Mouse (Mus musculus): ENCODE data around the gene Chchd6. TPM values are rescaled to one million over a fixed set of nuclear protein-coding genes. Genes with fewer than 3 reads are reported as not detected.
A peak's percentile ranks its signal among the peaks of the same experiment; 100 is the strongest.

Chchd6 gene
- polyA plus RNA-seq (2016; fragmentation: Nextera tagmentation; extraction: Ambion mirVana), result 51.1 TPM in 2 replicates

DNA sequence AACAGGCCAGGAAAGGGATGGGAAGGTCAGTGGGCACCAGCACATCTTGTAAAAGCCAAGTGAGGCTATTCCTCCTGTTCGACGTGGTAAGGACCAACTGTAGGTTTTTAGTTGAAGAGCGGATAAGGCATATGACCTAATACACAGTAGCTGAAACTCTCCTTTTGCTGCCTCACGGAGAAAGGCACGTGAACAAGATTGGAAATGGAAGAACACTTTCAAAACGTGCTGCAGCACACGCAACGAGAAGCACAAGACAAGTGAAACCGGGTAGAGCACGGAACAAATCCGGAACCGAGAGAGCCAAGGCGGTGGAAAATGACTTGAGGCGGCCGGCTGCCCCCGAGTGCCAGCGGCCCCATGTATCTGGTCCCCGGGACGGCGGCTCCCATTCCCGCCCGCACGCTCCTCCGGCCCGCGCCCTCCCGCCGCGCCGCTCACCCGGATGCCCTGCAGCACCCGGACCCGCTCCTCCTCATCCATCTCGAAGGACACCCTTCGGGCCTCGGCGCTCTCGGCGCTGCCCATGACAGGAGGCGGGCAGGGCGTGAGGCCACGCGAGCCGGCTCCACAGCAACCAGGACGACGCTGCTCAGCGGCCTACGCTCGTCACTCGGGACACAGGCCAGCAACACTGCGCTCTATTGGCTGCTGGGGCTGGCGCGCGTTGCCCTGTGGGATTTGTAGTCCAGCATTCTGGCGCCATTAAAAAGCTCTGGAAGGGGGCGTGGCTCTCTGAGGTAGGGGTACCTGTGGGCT is at the start of gene Chchd6:
Gene Chchd6, minus strand, starts transcription at position 635 of the 759 bp plus-strand sequence.
- H3K36me3 ChIP-seq, result no peaks in the 10 kb centered on the region
- H3K9me3 ChIP-seq, result no peaks in the 10 kb centered on the region
- peak within 1 kb of the TSS; percentile 63 for H3K27ac ChIP-seq
- H3K27me3 ChIP-seq (ENCODE audit: insufficient read depth, poor library complexity, severe bottlenecking), result no peaks in the 10 kb centered on the region
- 1% methylated on average over 56 of the region's 56 CpGs for WGBS
- peaks cover 4% of the 10 kb centered on the region; the same call in 1 of the 2 replicates for H3K4me1 ChIP-seq
- peak; percentile 98 for DNase-seq (ENCODE audit: low spot score)
- peak within 1 kb of the TSS; percentile 67 for H3K4me3 ChIP-seq

- peak; percentile 98 for DNase-seq (ENCODE audit: low spot score)
- no peaks in the 10 kb centered on the region for H3K9me3 ChIP-seq
Measured at GRCm38 (mm10) chr6:89644271-89645075, 49.0 kb upstream of the Chchd6 start.

DNA sequence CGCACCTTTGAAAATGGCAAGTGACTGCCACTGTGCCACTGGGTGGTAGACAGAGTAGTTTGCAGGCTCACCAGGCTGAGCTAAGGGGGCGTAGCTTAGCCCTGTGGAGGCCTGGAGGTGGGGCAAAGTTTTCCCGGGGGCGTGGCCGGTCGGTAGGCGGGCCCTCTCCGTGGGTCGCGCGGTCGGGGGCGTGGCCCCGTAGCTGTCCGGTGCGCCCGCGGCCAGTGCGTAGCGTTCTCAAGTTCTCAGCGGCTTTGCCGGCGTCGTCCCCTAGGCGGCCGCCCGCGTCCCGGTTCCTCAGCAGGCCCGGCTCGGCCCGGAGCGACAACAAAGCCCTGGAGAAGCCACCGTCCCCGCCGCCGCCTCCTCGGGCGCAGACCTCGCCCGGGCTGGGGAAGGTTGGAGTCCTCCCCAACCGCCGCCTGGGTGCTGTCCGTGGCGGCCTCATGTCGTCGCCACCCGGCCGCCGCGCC is 48.4 kb upstream of the Chchd6 start, which contains the start of gene Txnrd3:
Gene Txnrd3, plus strand, starts transcription at position 191 of the 473 bp plus-strand sequence.
- peak; percentile 95 for DNase-seq (ENCODE audit: low spot score)
- under 1% methylated on average over 51 of the region's 51 CpGs for WGBS
- Histone ChIP-seq H3K4me1 (peaks cover 12% of the 10 kb centered on the region), H3K4me3 (peak within 1 kb of the TSS; percentile 83), H3K36me3 (no peaks in the 10 kb centered on the region), H3K27me3 (ENCODE audit: insufficient read depth, poor library complexity, severe bottlenecking) (no peaks in the 10 kb centered on the region), H3K27ac (peak within 1 kb of the TSS; percentile 89), H3K9me3 (no peaks in the 10 kb centered on the region)

More at GRCm38 (mm10) chr6:89644271-89645075, 49.0 kb upstream of the Chchd6 start:
- under 1% methylated on average over 41 of the region's 41 CpGs for WGBS
- H3K27ac ChIP-seq, result peak overlapping the region; percentile 89
- H3K36me3 ChIP-seq, result no peaks in the 10 kb centered on the region
- no peaks in the 10 kb centered on the region for H3K27me3 ChIP-seq (ENCODE audit: insufficient read depth, poor library complexity, severe bottlenecking)
- peak overlapping the region; percentile 83 for H3K4me3 ChIP-seq
- peaks cover 12% of the 10 kb centered on the region for H3K4me1 ChIP-seq

DNA sequence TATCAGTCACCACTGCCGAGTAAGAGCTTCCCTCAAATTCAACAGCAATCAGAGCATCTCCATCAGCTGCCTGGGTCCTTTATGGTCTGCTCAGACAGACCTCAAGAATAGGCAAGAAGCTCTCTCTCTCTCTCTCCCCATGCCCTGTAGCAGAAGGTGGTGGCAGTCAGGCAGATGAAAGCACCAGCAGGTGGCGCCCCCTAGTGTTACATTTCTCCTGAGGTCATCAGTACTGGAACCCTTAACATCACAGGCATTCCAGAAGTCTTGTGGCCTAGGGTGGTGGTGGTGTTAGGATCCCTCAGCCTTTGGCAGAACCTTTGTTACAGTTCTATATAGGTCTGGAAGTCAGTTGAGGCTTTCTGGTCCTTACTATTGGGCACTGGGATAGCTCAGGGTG is 43.6 kb upstream of the Chchd6 start:
- H3K27me3 ChIP-seq (ENCODE audit: insufficient read depth, poor library complexity, severe bottlenecking), result no peaks in the 10 kb centered on the region
- DNase-seq (ENCODE audit: low spot score), result no peak
- no peaks in the 10 kb centered on the region for H3K9me3 ChIP-seq
- H3K4me1 ChIP-seq, result peaks cover 22% of the 10 kb centered on the region
- 34% methylated on average over 2 of the region's 2 CpGs for WGBS
- H3K36me3 ChIP-seq, result no peaks in the 10 kb centered on the region
- no peak overlapping the region for H3K27ac ChIP-seq
- no peak overlapping the region for H3K4me3 ChIP-seq

DNA sequence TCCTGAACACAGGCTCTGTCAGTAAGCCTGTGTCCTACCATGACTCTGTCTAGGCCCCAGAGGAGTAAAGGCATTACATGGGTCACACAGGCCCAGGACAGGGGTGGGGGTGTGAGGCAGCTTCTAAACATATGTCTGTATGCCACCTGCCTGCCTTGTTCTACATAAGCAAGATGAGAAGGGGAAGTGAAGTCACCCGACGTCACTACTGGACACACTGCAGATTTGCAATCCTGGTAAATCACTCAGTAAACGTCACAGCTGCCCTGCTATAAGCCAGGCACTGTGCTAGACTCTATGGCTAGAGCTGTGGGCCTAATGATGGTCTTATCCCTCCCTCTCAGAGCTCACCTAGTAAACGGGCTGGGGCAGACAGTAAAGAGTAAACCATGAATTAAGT is 42.5 kb upstream of the Chchd6 start:
- no peak for DNase-seq (ENCODE audit: low spot score)
- Histone ChIP-seq H3K4me1 (peaks cover 15% of the 10 kb centered on the region), H3K9me3 (no peaks in the 10 kb centered on the region), H3K36me3 (no peaks in the 10 kb centered on the region), H3K27me3 (ENCODE audit: insufficient read depth, poor library complexity, severe bottlenecking) (0 out of 2 replicates have a peak, but pooled peaks cover 7% of the 10 kb centered on the region), H3K27ac (no peak overlapping the region), H3K4me3 (no peak overlapping the region)
- 74% methylated on average over 4 of the region's 4 CpGs for WGBS

GRCm38 (mm10) chr6:89634400-89634799 is 38.9 kb upstream of the Chchd6 start:
- 23% methylated on average over 8 of the region's 8 CpGs for WGBS
- Histone ChIP-seq H3K9me3 (no peaks in the 10 kb centered on the region), H3K27ac (no peak overlapping the region), H3K4me1 (peaks cover 16% of the 10 kb centered on the region), H3K4me3 (no peak overlapping the region), H3K36me3 (no peaks in the 10 kb centered on the region), H3K27me3 (ENCODE audit: insufficient read depth, poor library complexity, severe bottlenecking) (0 out of 2 replicates have a peak, but pooled peaks cover 16% of the 10 kb centered on the region)
- no peak for DNase-seq (ENCODE audit: low spot score)

- H3K27ac ChIP-seq, result no peak overlapping the region
- H3K9me3 ChIP-seq, result no peaks in the 10 kb centered on the region
- no peak overlapping the region for H3K4me3 ChIP-seq
- no peak for DNase-seq (ENCODE audit: low spot score)
- H3K4me1 ChIP-seq, result peaks cover 16% of the 10 kb centered on the region
- WGBS, result 72% methylated on average over 7 of the region's 7 CpGs
- H3K27me3 ChIP-seq (ENCODE audit: insufficient read depth, poor library complexity, severe bottlenecking), result 0 out of 2 replicates have a peak, but pooled peaks cover 22% of the 10 kb centered on the region
- H3K36me3 ChIP-seq, result no peaks in the 10 kb centered on the region
Measured at GRCm38 (mm10) chr6:89633115-89633514, 37.7 kb upstream of the Chchd6 start.

GRCm38 (mm10) chr6:89631809-89632562 is 36.5 kb upstream of the Chchd6 start:
- Histone ChIP-seq H3K4me3 (no peak overlapping the region), H3K27ac (no peak overlapping the region), H3K9me3 (no peaks in the 10 kb centered on the region), H3K4me1 (peaks cover 16% of the 10 kb centered on the region), H3K27me3 (ENCODE audit: insufficient read depth, poor library complexity, severe bottlenecking) (0 out of 2 replicates have a peak, but pooled peaks cover 22% of the 10 kb centered on the region), H3K36me3 (no peaks in the 10 kb centered on the region)
- 8% methylated on average over 10 of the region's 10 CpGs for whole genome bisulfite sequencing
- no peak for DNase-seq (ENCODE audit: low spot score)

DNA sequence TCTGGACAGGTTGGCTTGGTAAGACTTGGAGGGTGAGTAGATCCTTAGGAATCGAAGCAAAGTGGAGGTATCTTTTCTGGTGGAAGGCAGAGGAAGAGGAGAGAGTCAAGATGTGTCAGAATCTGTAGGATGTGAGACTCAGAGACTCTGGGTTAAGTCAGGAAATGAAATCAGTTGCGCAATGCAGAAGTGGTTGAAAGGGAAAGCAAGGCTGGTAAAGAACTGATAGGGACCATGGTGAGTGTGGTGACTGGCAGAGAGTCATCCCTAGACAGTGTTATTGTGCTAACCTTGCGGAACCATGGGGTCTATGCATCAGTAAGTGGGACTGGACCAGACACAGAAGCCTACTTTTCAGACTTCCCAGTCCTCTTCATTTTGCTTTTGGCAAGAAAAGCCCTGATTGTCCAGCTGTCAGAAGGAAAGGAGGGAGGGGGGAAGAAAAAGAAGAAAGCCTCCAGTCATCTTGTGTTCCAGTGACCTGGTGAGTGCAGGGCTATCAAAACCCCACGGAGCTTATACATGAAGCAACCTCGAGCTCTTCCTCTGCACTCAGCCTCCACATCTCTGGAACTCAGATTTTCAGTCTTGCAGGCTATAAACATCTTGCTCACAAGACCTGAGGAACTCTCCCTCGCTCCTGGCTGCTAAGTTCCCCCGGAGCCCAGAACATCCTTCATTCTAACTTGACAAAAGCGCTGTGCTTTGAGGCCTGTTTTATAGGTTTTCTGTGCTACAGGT is 32.8 kb upstream of the Chchd6 start:
- 67% methylated on average over 8 of the region's 8 CpGs for WGBS
- no peak overlapping the region for H3K27ac ChIP-seq
- H3K4me3 ChIP-seq, result no peak overlapping the region
- H3K27me3 ChIP-seq (ENCODE audit: insufficient read depth, poor library complexity, severe bottlenecking), result 0 out of 2 replicates have a peak, but pooled peaks cover 17% of the 10 kb centered on the region
- peaks cover 4% of the 10 kb centered on the region for H3K4me1 ChIP-seq
- DNase-seq (ENCODE audit: low spot score), result no peak
- H3K9me3 ChIP-seq, result no peaks in the 10 kb centered on the region
- no peaks in the 10 kb centered on the region for H3K36me3 ChIP-seq

DNA sequence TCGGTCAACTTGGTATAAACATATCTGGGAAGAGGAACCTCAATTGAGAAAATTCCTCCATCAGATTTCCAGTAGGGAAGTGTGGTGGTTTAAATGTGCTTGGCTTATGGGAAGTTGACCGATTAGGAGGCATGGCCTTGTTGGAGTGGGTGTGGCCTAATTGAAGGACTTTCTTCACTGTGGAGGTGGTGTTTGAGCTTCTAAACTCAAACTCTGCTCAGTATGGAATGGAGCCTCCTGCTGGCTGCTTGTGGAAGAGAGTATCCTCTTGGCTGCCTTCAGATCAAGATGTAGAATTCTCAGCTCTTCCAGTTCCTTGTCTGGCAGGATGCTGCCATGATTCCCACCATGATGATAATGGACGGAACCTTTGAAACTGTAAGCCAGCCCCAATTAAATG is 27.2 kb upstream of the Chchd6 start:
- Histone ChIP-seq H3K9me3 (no peaks in the 10 kb centered on the region), H3K27me3 (ENCODE audit: insufficient read depth, poor library complexity, severe bottlenecking) (no peaks in the 10 kb centered on the region), H3K4me1 (no peaks in the 10 kb centered on the region), H3K4me3 (no peak overlapping the region), H3K27ac (no peak overlapping the region), H3K36me3 (no peaks in the 10 kb centered on the region)
- 75% methylated on average over 3 of the region's 3 CpGs for WGBS
- DNase-seq (ENCODE audit: low spot score), result no peak

- Histone ChIP-seq H3K9me3 (no peaks in the 10 kb centered on the region), H3K4me1 (peaks cover 8% of the 10 kb centered on the region; the same call in 1 of the 2 replicates), H3K27ac (no peak overlapping the region), H3K27me3 (ENCODE audit: insufficient read depth, poor library complexity, severe bottlenecking) (no peaks in the 10 kb centered on the region), H3K4me3 (no peak overlapping the region), H3K36me3 (no peaks in the 10 kb centered on the region)
- 53% methylated on average over 7 of the region's 7 CpGs for WGBS
- DNase-seq (ENCODE audit: low spot score), result peak; percentile 64
Measured at GRCm38 (mm10) chr6:89615373-89615755, 19.9 kb upstream of the Chchd6 start.

Measured in heart, embryonic 10.5 days (tissue).